17 mouse cellular contexts compared by ENCODE assay signal in the genomic region with DNA sequence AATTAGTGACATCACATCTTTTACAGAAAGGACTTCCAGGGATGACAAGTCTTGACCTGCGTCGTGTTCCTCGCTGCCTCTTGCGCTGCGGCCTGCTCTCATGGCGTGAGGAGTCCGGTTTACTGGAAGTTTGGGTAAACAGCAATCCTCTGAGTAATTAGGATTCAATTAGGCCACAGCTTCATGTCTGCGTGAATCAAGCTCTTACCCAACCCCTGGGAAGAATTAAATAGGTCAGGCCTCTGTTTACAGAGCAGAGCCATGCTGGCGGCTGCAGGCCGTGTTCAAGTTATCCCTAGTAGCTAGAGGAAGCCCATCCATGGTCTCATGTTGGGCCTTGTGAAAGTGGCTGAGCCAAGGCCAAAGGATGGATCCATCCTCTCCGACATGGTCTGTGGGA. TPM values are rescaled to one million over a fixed set of nuclear protein-coding genes. Genes with fewer than 3 reads are reported as not detected.
DNase-seq lines count a peak whose midpoint lies in the region; ATAC-seq and TF ChIP-seq lines count a peak whose summit lies in the region.
"Had no signal": no experiment of that assay in that cellular context is flagged by ENCODE, and none has a peak within 500 bp of the region (broad histone marks: within the 10 kb centered on the region; RNA-seq: fewer than 3 reads in every experiment).

No protein-coding gene starts in this region.

- H3K4me3 ChIP-seq in layer of hippocampus, adult 2 months = no peak overlapping the region
- H3K4me3 ChIP-seq in brown adipose tissue, adult 24 weeks (ENCODE audit: insufficient read depth, low read depth, low read length) = no peak overlapping the region
- H3K4me3 ChIP-seq in lung, postnatal 0 days (ENCODE audit: low read depth, low read length) = no peak overlapping the region
- no peak overlapping the region for H3K4me3 ChIP-seq in stomach, embryonic 14.5 days (ENCODE audit: low read depth, low read length)
- H3K4me3 ChIP-seq: embryonic facial prominence, embryonic 15.5 days; hindbrain, embryonic 15.5 days; left cerebral cortex, adult 2 months had no signal

- peak overlapping the region; percentile 25; the same call in 1 of the 2 replicates for H3K27ac ChIP-seq in layer of hippocampus, adult 2 months
- peak overlapping the region; percentile 59 for H3K27ac ChIP-seq in brown adipose tissue, adult 24 weeks (replicated peaks; ENCODE audit: low read depth, low read length)
- peak overlapping the region; percentile 5 for H3K27ac ChIP-seq in lung, postnatal 0 days (ENCODE audit: low read length)
- peak overlapping the region; percentile 33; the same call in 1 of the 2 replicates for H3K27ac ChIP-seq in stomach, embryonic 14.5 days (ENCODE audit: low read length)
- H3K27ac ChIP-seq: embryonic facial prominence, embryonic 15.5 days; hindbrain, embryonic 15.5 days; left cerebral cortex, adult 2 months had no signal

- H3K27me3 ChIP-seq in lung, postnatal 0 days (replicated peaks; ENCODE audit: insufficient read depth, low read length) = no peaks in the 10 kb centered on the region
- no peaks in the 10 kb centered on the region for H3K27me3 ChIP-seq in stomach, embryonic 14.5 days (ENCODE audit: control insufficient read depth, insufficient read depth, low read length)
- H3K27me3 ChIP-seq: embryonic facial prominence, embryonic 15.5 days; hindbrain, embryonic 15.5 days had no signal

- peaks cover 39% of the 10 kb centered on the region for H3K4me1 ChIP-seq in brown adipose tissue, adult 24 weeks (ENCODE audit: control insufficient read depth, insufficient read depth, insufficient read length, low read length)
- peaks cover 6% of the 10 kb centered on the region; the same call in 1 of the 2 replicates for H3K4me1 ChIP-seq in lung, postnatal 0 days (ENCODE audit: insufficient read depth, low read depth, low read length)
- peaks cover 23% of the 10 kb centered on the region for H3K4me1 ChIP-seq in stomach, embryonic 14.5 days (ENCODE audit: control insufficient read depth, insufficient read depth, low read length)

- H3K4me2 ChIP-seq in lung, postnatal 0 days (replicated peaks; ENCODE audit: low read depth, low read length) = no peak overlapping the region
- H3K4me2 ChIP-seq in stomach, embryonic 14.5 days (replicated peaks; ENCODE audit: low read depth, low read length) = no peak overlapping the region
- H3K4me2 ChIP-seq: embryonic facial prominence, embryonic 15.5 days; hindbrain, embryonic 15.5 days had no signal

- no peak for DNase-seq in layer of hippocampus, adult 2 months (ENCODE audit: low spot score in 2 of 2)
- DNase-seq in layer of hippocampus, adult 9-11 months = no peak
- peak; percentile 64 for DNase-seq in lung, postnatal 0 days (ENCODE audit: low spot score)
- DNase-seq in B cell, adult 2 months = no peak
- DNase-seq in thymus, adult 18-20 months = no peak
- no peak for DNase-seq in frontal cortex, postnatal 36 days (ENCODE audit: low spot score in 2 of 2)
- DNase-seq: cerebellum, adult 8-10 months; gastrocnemius, postnatal 10 days; kidney, adult 8-10 months; right cerebral cortex, postnatal 25 days; thymus, postnatal 25 days had no signal

- no peak overlapping the region for H3K9ac ChIP-seq in lung, postnatal 0 days (replicated peaks; ENCODE audit: low read depth)
- no peak overlapping the region for H3K9ac ChIP-seq in stomach, embryonic 14.5 days (replicated peaks; ENCODE audit: low read depth, low read length)
- H3K9ac ChIP-seq: embryonic facial prominence, embryonic 15.5 days; hindbrain, embryonic 15.5 days had no signal

- TF ChIP-seq EP300 in lung, postnatal 0 days (IDR thresholded peaks at IDR 0.05) = peak; percentile 44; the same call in 1 of the 2 replicates

- no peaks in the 10 kb centered on the region for H3K36me3 ChIP-seq in lung, postnatal 0 days (ENCODE audit: insufficient read depth, low read length)
- no peaks in the 10 kb centered on the region for H3K36me3 ChIP-seq in stomach, embryonic 14.5 days (ENCODE audit: control insufficient read depth, insufficient read depth, low read length)
- H3K36me3 ChIP-seq: embryonic facial prominence, embryonic 15.5 days; hindbrain, embryonic 15.5 days had no signal

- no peaks in the 10 kb centered on the region for H3K9me3 ChIP-seq in lung, postnatal 0 days (ENCODE audit: low read length)
- H3K9me3 ChIP-seq in stomach, embryonic 14.5 days (ENCODE audit: control insufficient read depth, low read depth, low read length) = no peaks in the 10 kb centered on the region
- H3K9me3 ChIP-seq: embryonic facial prominence, embryonic 15.5 days; hindbrain, embryonic 15.5 days had no signal

- 60% methylated on average over 11 of the region's 11 CpGs for WGBS in lung, postnatal 0 days
- 62% methylated on average over 11 of the region's 11 CpGs for WGBS in stomach, embryonic 14.5 days

- ATAC-seq in lung, postnatal 0 days = peak; percentile 65
- no peak for ATAC-seq in stomach, embryonic 14.5 days (ENCODE audit: insufficient number of reproducible peaks, insufficient read depth, low FRiP score, low read depth)
- ATAC-seq: forebrain, embryonic 14.5 days had no signal

- TF ChIP-seq CTCF in layer of hippocampus, adult 2 months (conservative IDR thresholded peaks at IDR 0.05) = no peak
- TF ChIP-seq CTCF in lung, postnatal 0 days (IDR thresholded peaks at IDR 0.05) = no peak

RNA-seq across cellular contexts. Expression of a gene that starts 39.5 kb away (rescaled TPM):
- 10 to 100 TPM; 70.3 to 77.0 TPM for total RNA-seq in layer of hippocampus, adult 2 months (2021)
- polyA plus RNA-seq in brown adipose tissue, adult 24 weeks (2012; ENCODE audit: insufficient read depth, insufficient read length, missing spikeins) = 11.8 and 19.5 TPM in 2 replicates
- 71.2 and 75.5 TPM in 2 replicates for polyA plus RNA-seq in lung, postnatal 0 days (2015; fragmentation: Nextera tagmentation; extraction: Ambion mirVana)
- polyA plus RNA-seq in stomach, embryonic 14.5 days (2014; fragmentation: Nextera tagmentation; extraction: Ambion mirVana) = 37.9 and 45.1 TPM in 2 replicates

Comparison
In these comparisons a context has a peak if more than half of its experiments do, and no peak if none do; other contexts are left out.
1. H3K27ac ChIP-seq: peak in every context shown above with its lines; median percentile 59 in brown adipose tissue, adult 24 weeks; 33 in stomach, embryonic 14.5 days; 25 in layer of hippocampus, adult 2 months; 5 in lung, postnatal 0 days.